Mouse (Mus musculus): ENCODE measurements at regions not wholly inside any gene's neighbourhood (a gene's known extent, or its start where the extent isn't known, plus 50 kb on each side); places are given as distances from the start of the nearest gene placed in this dataset.
A peak's percentile ranks its signal among the peaks of the same experiment; 100 is the strongest.

DNA sequence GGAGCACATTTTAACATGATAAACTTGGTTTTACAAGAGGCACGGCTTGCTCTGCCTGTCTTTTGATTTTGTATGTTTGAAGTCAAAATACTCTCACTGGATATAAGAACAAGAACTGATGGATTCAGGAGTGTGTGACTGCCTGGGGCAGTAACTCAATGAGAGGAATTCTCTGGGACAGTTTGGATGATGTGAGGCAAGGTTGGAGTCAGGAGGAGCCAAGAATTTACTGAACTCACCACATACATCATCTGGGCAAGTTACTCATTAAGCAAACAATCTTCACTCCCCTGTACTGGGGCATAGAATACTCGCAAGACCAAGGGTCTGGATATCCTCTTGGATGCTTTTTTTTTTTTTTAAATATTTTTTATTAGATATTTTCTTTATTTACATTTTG is 87.7 kb upstream of the 4933412E24Rik start:
- no peak for DNase-seq (ENCODE audit: low spot score)

DNA sequence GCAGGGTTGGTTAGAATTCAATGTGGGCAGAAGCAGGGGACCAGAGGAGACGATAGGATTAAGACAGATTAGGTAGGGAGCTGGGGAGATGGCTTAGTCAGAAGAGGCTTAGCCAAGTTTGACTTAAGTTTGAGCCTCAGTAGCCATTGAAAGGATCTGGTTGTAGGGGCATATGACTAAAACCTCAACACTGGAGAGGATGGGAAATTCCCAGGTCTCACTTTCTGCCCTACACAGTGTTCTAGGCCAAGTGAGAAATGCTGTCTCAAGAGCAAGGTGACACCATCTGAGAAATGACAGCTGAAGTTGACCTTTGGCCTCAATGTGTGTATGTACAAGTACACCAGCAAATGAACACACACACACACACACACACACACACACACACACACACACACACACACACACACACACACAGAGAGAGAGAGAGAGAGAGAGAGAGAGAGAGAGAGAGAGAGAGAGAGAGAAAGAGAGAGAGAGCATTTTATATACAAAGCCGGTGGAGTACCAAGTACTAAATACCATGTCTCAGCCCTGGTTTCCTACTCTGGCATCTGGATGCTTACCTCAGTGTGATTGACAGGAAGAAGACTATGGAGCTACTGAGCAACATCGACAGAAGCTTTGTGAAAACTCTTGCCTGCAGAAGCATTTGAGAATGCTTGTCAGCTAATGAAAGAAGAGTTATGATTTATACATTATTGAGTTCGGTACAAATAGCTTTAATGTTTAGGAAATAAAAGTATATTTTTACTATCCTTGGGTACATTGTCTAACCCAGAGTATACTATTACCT is 85.3 kb upstream of the 4933412E24Rik start:
- no peak for DNase-seq (ENCODE audit: low spot score)

DNA sequence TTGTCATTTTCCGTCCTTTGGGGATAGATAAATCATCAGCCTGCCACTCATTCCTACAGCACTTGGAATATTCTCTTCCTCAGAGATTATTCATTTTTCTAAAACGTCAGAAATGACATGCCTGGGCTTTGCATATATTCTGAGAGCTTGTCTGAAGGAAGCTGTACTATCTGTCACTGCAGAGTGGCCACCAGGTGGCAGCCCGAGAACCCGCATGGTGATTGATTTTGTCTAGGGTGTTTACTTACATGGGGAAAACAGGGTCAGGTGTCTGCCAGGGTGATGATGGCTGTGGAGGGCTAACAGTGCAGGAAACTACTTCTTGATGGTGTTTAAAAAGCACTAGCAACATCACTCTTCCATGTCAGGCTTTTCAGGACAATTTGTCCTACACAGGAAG is 80.7 kb upstream of the 4933412E24Rik start:
- peak; percentile 79 for DNase-seq (ENCODE audit: low spot score)

DNA sequence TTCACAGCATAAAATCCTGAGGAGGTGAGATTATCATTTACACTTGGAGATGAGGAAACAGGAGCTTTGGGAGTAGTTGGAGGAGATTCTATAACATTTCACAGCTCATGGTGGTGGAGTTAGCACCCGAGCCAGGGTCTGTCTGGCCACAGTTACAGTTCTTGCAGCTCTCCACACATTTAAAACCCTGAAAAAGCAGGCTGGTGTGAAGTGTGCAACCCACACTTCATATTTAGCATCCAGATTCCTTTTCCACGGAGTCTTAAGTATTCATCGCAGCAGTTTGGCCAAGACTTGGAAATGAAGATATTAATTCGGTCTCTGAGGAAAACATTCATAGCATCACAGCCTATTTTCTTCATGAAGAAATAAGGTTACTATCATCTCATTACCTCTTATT is 79.7 kb upstream of the 4933412E24Rik start:
- DNase-seq (ENCODE audit: low spot score), result no peak

DNA sequence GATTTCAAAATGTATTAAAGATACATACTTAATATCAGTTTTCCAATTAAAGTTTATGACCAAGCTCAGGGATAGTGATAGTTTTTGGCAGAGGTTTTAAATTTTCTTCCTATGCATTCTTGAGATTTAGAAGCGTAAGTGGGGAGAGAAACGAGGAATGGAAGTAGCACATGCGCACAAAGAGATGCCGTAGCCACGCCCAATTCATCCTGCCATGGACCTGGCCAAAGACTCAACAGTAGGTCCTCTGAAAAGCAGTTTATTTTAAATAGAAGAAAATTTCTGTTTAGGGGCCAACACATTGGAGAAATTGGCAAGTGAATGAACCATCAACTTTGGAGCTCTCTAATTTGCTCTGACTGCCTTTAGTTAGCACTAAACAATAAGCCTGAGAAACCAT is 73.5 kb upstream of the 4933412E24Rik start:
- no peak for DNase-seq (ENCODE audit: low spot score)

DNA sequence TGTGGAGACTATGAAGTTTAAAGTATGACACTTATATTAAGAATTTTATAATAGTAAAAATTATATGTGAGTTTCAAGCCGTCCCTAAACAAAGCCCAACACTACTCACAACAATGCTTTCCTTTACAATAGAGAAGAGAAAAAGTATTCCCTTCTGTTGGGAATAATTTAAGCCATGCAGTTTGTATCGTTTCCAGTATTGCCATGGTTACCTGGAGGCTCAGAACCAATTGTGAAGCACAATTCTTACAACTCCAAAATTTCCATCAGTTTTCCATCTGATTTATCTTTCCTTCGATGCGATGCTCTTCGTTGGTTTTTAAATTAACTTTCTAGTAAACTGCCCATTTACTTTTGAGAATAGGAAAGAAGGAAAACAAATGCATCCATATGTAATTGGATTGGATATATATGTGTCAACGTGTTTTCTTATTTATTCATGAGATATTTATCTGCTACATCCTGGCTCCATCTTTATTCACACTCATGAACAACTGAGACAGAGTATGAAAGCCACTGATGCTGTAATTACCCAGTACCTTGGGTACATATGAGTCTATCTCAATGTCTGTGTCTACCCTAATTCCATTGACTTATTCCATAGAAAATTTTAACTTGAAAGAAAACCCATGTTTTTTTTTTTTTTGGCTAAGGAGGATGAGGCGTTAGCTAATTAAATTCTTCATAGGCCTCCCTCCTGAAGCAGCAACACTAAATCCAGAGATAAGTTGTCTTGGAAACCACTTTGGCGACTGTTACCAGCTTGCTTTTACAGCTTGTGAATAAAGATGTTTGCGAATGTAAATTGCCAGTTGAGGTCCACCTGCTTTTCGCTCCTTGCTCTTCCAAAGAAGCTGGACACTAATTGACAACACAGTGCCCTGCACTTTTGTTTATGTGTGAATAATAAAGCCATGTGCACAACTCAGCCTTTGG is 72.8 kb upstream of the 4933412E24Rik start:
- no peak for DNase-seq (ENCODE audit: low spot score)
